Mouse (Mus musculus) liver, embryonic 14.5 days (tissue): ENCODE measurements at regions not wholly inside any gene's neighbourhood (a gene's known extent, or its start where the extent isn't known, plus 50 kb on each side); places are given as distances from the start of the nearest gene placed in this dataset.

ENCODE experiments used
- CTCF ChIP-seq: IDR thresholded peaks from 2 replicates; pipeline ENCODE4 v1.5.1; 2016; ENCODE audit warnings: antibody characterized with exemption, low read depth, control low read depth
- EP300 ChIP-seq: IDR thresholded peaks from 2 replicates; pipeline ENCODE4 v1.6.1; 2016; ENCODE audit warnings: antibody characterized with exemption, low read depth

- TF ChIP-seq CTCF (no peak), EP300 (no peak)
These were observed 451.1 kb upstream of the Cntn3 start for GRCm38 (mm10) chr6:103024006-103024405.
